Mouse (Mus musculus) midbrain, embryonic 10.5 days (tissue): ENCODE results near the gene Cfp. TPM values are rescaled to one million over a fixed set of nuclear protein-coding genes. Genes with fewer than 3 reads are reported as not detected.

Experiments
- DNase-seq: peaks from one replicate; pipeline ENCODE4 v3.0.0-alpha.2; 2017; ENCODE audit warnings: low spot score
- H3K27ac ChIP-seq: fragments of 300-500 bp; sonication (generic); replicated peaks from 2 replicates; pipeline ENCODE4 v1.5.1; 2016; ENCODE audit warnings: mild to moderate bottlenecking
- H3K27me3 ChIP-seq: fragments of 300-500 bp; sonication (generic); 2 replicates; pipeline ENCODE4 v1.6.1; 2016; ENCODE audit warnings: low read depth, mild to moderate bottlenecking; ENCODE audit not compliant: poor library complexity, severe bottlenecking
- H3K36me3 ChIP-seq: fragments of 300-500 bp; sonication (generic); 2 replicates; pipeline ENCODE4 v1.6.1; 2016; ENCODE audit warnings: mild to moderate bottlenecking, moderate library complexity
- H3K4me1 ChIP-seq: fragments of 300-500 bp; sonication (generic); 2 replicates; pipeline ENCODE4 v1.6.1; 2016
- H3K4me3 ChIP-seq: fragments of 300-500 bp; sonication (generic); 2 replicates; pipeline ENCODE4 v1.5.1; 2016; ENCODE audit warnings: mild to moderate bottlenecking, moderate library complexity
- H3K9me3 ChIP-seq: fragments of 300-500 bp; sonication (generic); replicated peaks from 2 replicates; pipeline ENCODE4 v1.6.1; 2016; ENCODE audit warnings: mild to moderate bottlenecking
- WGBS: fragments of 180-500 bp; shearing (Covaris S2); methylation state at CpG from one replicate; pipeline ENCODE4 v1.1.7; 2016; 5-methylcytosine and 5-hydroxymethylcytosine counted together
- polyA plus RNA-seq: library from polyadenylated mRNA; unstranded; fragments of >200 nt; fragmentation: Nextera tagmentation; extraction: Ambion mirVana; gene quantifications from 2 replicates; pipeline ENCODE4 v1.2.1, GENCODE M21; 2016

Gene Cfp
- polyA plus RNA-seq, 1 experiment from 2014 or later, result 3.6 TPM

DNA sequence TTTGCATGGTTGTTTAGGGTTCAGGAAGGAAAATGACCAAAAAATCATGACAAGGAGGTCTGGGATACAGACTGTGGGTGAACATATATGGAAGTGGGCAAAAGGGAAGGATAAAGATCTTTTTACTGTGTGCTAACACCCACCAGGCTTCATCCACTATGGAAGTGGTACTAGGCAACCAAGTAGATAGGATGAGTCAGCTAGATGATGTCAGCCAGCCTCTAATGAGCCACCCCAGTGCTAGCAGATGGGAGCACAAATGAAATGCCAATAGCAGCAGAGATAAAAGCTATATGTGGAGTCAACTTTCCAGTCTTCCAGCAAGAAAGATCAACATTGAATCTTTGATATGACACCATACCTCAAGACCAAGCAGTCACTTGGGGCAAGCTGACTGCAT is 16.3 kb downstream of the Cfp start:
- Histone ChIP-seq H3K4me1 (no peaks in the 10 kb centered on the region; the same call in 1 of the 2 replicates), H3K27me3 (peaks cover 9% of the 10 kb centered on the region), H3K4me3 (no peak overlapping the region), H3K36me3 (no peaks in the 10 kb centered on the region), H3K27ac (no peak overlapping the region), H3K9me3 (no peaks in the 10 kb centered on the region)
- no peak for DNase-seq

DNA sequence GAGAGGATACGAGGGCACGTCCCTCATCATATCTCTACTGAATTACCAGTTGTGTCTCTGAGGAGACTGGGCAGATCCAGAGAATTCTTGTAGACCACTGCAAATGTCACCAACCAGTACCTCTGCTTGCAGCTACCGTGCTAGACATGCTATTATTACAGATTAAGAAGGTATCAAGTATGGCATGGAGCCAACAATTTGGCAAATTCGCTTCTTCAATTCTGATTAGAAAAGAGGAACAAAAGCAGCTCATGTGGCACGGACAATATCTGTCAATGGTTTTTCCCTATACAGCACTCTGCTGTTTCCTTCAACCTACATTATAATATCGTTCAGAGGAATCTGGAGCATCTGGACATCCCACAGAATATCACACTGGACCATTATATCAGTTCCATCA is 17.6 kb downstream of the Cfp start:
- H3K9me3 ChIP-seq, result no peaks in the 10 kb centered on the region
- DNase-seq, result no peak

DNA sequence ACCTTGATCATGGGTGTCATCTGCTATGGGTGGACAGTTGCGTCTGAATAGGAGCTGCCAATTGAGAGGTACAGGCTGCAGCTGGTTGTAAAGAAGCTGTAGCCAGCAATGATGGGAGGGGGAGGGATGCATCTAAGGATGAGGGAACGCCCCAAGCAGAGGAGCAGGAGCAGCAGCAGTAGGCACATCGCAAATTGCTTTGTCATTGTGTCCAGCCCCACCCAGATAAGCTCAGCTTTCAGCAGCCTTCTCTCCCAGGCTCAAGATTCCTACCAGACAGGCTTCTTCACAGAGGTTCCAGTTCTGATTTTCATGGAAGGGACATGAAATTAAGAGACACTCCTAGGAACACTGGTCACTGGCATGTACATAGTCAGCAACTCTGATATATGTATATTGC is 21.3 kb downstream of the Cfp start:
- Histone ChIP-seq H3K36me3 (no peaks in the 10 kb centered on the region), H3K9me3 (no peaks in the 10 kb centered on the region)
- WGBS, result 44% methylated on average over 3 of the region's 3 CpGs

More for the DNA sequence above, 17.6 kb downstream of the Cfp start:
- H3K4me1 ChIP-seq, result no peaks in the 10 kb centered on the region
- no peaks in the 10 kb centered on the region for H3K36me3 ChIP-seq
- 85% methylated on average over 6 of the region's 6 CpGs for WGBS
- no peak overlapping the region for H3K4me3 ChIP-seq
- H3K27me3 ChIP-seq, result no peaks in the 10 kb centered on the region
- H3K27ac ChIP-seq, result no peak overlapping the region

More for the DNA sequence above, 21.3 kb downstream of the Cfp start:
- Histone ChIP-seq H3K27ac (no peak overlapping the region), H3K27me3 (no peaks in the 10 kb centered on the region), H3K4me1 (no peaks in the 10 kb centered on the region), H3K4me3 (no peak overlapping the region)
- no peak for DNase-seq

Other genes with a start within 250 kb of the Cfp start
- 117 and 129 TPM in 2 replicates for gene Cdk16, start 243.6 kb downstream of the Cfp start, polyA plus RNA-seq
- gene Usp11, start 227.6 kb downstream of the Cfp start, polyA plus RNA-seq, result 66.8 and 80.9 TPM in 2 replicates
- 101 and 118 TPM in 2 replicates for gene Araf, start 133.7 kb downstream of the Cfp start, polyA plus RNA-seq
- gene Timp1, start 61.4 kb downstream of the Cfp start, polyA plus RNA-seq, result 8.8 and 10.6 TPM in 2 replicates
- gene Syn1, start 10.6 kb downstream of the Cfp start, polyA plus RNA-seq, result 4.0 and 6.8 TPM in 2 replicates
- gene Elk1, start 19.1 kb upstream of the Cfp start, polyA plus RNA-seq, result 9.6 and 12.3 TPM in 2 replicates
- 65.5 and 73.3 TPM in 2 replicates for gene Uxt, start 30.5 kb upstream of the Cfp start, polyA plus RNA-seq
- gene Zfp182, start 130.8 kb upstream of the Cfp start, polyA plus RNA-seq, result 6.4 and 6.7 TPM in 2 replicates
- gene Spaca5, start 136.9 kb upstream of the Cfp start, polyA plus RNA-seq, result not detected in 2 replicates
- gene Zfp300, start 158.0 kb upstream of the Cfp start, polyA plus RNA-seq, result 2.2 and 2.4 TPM in 2 replicates
- gene Ssxa1, start 184.3 kb upstream of the Cfp start, polyA plus RNA-seq, result not detected in 2 replicates
- not detected in 2 replicates for gene Gm21876, start 244.1 kb upstream of the Cfp start, polyA plus RNA-seq